Mouse (Mus musculus): Measurements from ENCODE around the gene Spdye4b. TPM values are rescaled to one million over a fixed set of nuclear protein-coding genes. Genes with fewer than 3 reads are reported as not detected.
A peak's percentile ranks its signal among the peaks of the same experiment; 100 is the strongest.
"Not testable (repeated sequence)": the region's sequence is repeated elsewhere in the genome, so short reads cannot be mapped to it uniquely, and the experiment has no call there.

Spdye4b gene
- polyA plus RNA-seq, 1 experiment from 2014 or later: 0.11 TPM

GRCm38 (mm10) chr5:143153756-143154155 lies 27.1 kb upstream of the Spdye4b start:
- Histone ChIP-seq H3K4me1 (replicated peaks; ENCODE audit: control insufficient read depth, insufficient read depth, low read length) (no peaks in the 10 kb centered on the region), H3K36me3 (ENCODE audit: control insufficient read depth, insufficient read depth, low read length) (no peaks in the 10 kb centered on the region), H3K9me3 (ENCODE audit: control insufficient read depth, low read length) (peaks cover 2% of the 10 kb centered on the region; the same call in 1 of the 2 replicates), H3K4me2 (ENCODE audit: low read depth, low read length) (no peak overlapping the region), H3K27ac (ENCODE audit: low read length) (no peak overlapping the region), H3K27me3 (ENCODE audit: control insufficient read depth, insufficient read depth, low read depth, low read length) (peaks cover 21% of the 10 kb centered on the region), H3K9ac (ENCODE audit: low read length) (no peak overlapping the region), H3K4me3 (ENCODE audit: low read length) (no peak overlapping the region)
- WGBS: 78% methylated on average over 10 of the region's 10 CpGs
- ATAC-seq (ENCODE audit: low read depth): no peak

DNA sequence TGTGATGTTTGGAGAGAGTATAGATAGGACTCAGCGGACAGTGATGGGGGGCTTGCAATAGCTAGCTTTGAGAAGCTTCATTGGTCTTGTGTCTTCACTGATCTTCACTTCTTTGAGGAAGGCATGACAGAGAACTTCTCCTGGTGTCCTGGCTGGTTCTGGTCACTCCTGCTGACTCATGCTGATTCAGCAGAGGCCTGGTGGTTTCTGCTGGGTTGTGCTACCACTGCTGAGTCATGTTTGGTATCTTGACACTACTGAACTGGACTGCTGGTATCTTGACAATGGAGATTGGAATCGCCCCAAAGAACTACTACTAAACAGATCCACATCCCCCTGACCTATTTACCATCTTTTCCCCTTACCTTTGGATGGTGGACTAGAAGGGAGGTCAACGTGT lies 25.3 kb upstream of the Spdye4b start:
- 81% methylated on average over 3 of the region's 3 CpGs for WGBS
- Histone ChIP-seq H3K27ac (ENCODE audit: low read length) (no peak overlapping the region), H3K4me1 (replicated peaks; ENCODE audit: control insufficient read depth, insufficient read depth, low read length) (no peaks in the 10 kb centered on the region), H3K9me3 (ENCODE audit: control insufficient read depth, low read length) (peaks cover under 1% of the 10 kb centered on the region; the same call in 1 of the 2 replicates), H3K27me3 (ENCODE audit: control insufficient read depth, insufficient read depth, low read depth, low read length) (peaks cover 25% of the 10 kb centered on the region), H3K9ac (ENCODE audit: low read length) (no peak overlapping the region), H3K4me2 (ENCODE audit: low read depth, low read length) (no peak overlapping the region), H3K4me3 (ENCODE audit: low read length) (no peak overlapping the region), H3K36me3 (ENCODE audit: control insufficient read depth, insufficient read depth, low read length) (no peaks in the 10 kb centered on the region)
- ATAC-seq (ENCODE audit: low read depth): no peak

DNA sequence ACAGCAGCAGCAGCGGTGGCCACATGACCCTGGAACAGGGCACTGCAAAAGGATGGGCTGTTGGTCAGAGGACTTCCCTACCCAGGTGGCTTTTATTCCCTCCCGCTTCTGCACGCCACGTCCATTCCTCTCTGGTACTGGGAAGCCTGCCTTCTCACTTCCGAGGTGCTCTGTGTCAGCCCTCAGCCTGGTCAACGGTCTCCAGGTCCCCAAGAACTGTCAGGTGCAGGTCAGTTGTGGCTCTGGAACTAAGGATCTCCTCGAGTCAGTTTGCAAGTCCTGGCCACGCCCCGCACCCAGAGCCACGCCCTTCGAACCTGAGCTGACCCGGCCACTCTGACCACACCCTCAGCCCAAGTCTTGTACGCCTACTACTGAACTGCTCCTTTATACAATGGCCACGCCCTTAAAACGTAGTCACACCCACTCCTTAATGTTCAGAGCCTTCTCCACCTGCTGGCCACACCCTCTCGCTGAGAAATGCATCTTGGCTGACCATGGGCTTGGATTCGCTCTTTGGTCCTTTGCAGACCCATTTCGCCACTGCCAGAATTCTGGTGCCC lies 15.2 kb upstream of the Spdye4b start:
- Histone ChIP-seq H3K4me2 (ENCODE audit: low read depth, low read length) (peak overlapping the region; percentile 37; the same call in 1 of the 2 replicates), H3K27ac (ENCODE audit: low read length) (no peak overlapping the region), H3K27me3 (ENCODE audit: control insufficient read depth, insufficient read depth, low read depth, low read length) (no peaks in the 10 kb centered on the region), H3K4me3 (ENCODE audit: low read length) (peak overlapping the region; percentile 5; the same call in 1 of the 2 replicates), H3K36me3 (ENCODE audit: control insufficient read depth, insufficient read depth, low read length) (no peaks in the 10 kb centered on the region), H3K4me1 (replicated peaks; ENCODE audit: control insufficient read depth, insufficient read depth, low read length) (peaks cover 7% of the 10 kb centered on the region; the same call in 1 of the 2 replicates), H3K9ac (ENCODE audit: low read length) (no peak overlapping the region), H3K9me3 (ENCODE audit: control insufficient read depth, low read length) (no peaks in the 10 kb centered on the region)
- WGBS: 9% methylated on average over 18 of the region's 18 CpGs
- peak; percentile 77 for ATAC-seq (ENCODE audit: low read depth)

DNA sequence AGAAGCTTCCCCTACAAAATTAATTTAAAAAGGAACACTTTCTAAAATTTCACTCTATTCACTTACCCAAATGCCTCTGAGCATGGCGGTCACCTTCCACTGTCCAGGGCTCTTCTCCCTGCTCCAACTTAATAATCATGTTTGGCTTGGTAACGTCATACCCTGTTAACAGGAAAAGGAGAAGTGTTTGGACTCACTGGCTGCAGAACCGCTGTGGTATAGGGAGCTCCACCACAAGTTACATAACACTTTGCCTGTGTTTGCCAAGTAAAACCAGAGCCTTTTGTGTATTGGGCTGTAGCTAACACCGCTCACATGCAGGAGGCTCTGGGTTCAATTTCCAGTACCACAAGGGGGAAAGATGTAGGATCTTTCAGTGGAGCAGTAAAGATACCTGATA lies 4.8 kb upstream of the Spdye4b start:
- peaks cover 12% of the 10 kb centered on the region for H3K4me1 ChIP-seq (replicated peaks; ENCODE audit: control insufficient read depth, insufficient read depth, low read length)
- H3K9ac ChIP-seq (ENCODE audit: low read length): no peak overlapping the region
- WGBS: 92% methylated on average over 4 of the region's 4 CpGs

DNA sequence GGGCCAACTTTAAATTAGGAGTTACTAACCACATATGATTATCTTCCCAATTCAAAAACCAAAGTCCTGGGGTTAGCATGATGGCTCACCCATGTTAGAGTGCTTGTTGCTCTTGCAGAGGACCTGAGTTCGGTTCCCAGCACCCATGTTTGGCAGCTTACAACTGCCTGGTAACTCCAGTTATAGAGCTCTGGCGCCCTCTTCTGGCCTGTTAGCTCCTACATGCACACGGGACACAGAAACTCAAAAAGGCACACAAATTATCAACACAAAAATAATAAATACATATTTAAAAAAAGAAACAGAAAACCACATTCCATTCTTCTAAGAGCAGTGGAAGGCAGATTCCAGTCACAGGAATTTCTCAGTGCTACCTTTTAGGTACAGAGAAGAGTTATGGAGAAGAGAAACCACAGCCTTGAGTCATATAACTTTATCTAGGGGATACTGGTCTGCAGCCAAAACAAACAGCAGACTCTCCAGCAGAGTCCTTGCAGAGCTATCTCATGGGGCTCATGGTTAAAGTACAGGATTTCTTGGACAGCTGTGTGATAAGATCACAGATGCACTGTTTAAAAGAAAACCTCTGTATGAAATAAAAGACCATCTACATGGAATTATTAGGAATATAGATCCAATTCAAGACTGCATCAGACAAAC lies 3.1 kb upstream of the Spdye4b start:
- Histone ChIP-seq H3K36me3 (ENCODE audit: control insufficient read depth, insufficient read depth, low read length) (peaks cover 54% of the 10 kb centered on the region), H3K9me3 (ENCODE audit: control insufficient read depth, low read length) (0 out of 2 replicates have a peak, but pooled peaks cover 5% of the 10 kb centered on the region), H3K4me2 (ENCODE audit: low read depth, low read length) (no peak overlapping the region), H3K27me3 (ENCODE audit: control insufficient read depth, insufficient read depth, low read depth, low read length) (no peaks in the 10 kb centered on the region), H3K4me3 (ENCODE audit: low read length) (no peak overlapping the region), H3K27ac (ENCODE audit: low read length) (no peak overlapping the region), H3K4me1 (replicated peaks; ENCODE audit: control insufficient read depth, insufficient read depth, low read length) (peaks cover 12% of the 10 kb centered on the region), H3K9ac (ENCODE audit: low read length) (no peak overlapping the region)
- no peak for ATAC-seq (ENCODE audit: low read depth)
- WGBS: 91% methylated on average over 3 of the region's 3 CpGs

More for the DNA sequence above, 4.8 kb upstream of the Spdye4b start:
- H3K27ac ChIP-seq (ENCODE audit: low read length): no peak overlapping the region
- no peak overlapping the region for H3K4me2 ChIP-seq (ENCODE audit: low read depth, low read length)
- H3K36me3 ChIP-seq (ENCODE audit: control insufficient read depth, insufficient read depth, low read length): peaks cover 70% of the 10 kb centered on the region
- no peak for ATAC-seq (ENCODE audit: low read depth)
- 0 out of 2 replicates have a peak, but pooled peaks cover 5% of the 10 kb centered on the region for H3K9me3 ChIP-seq (ENCODE audit: control insufficient read depth, low read length)
- H3K4me3 ChIP-seq (ENCODE audit: low read length): no peak overlapping the region
- H3K27me3 ChIP-seq (ENCODE audit: control insufficient read depth, insufficient read depth, low read depth, low read length): no peaks in the 10 kb centered on the region

- ATAC-seq (ENCODE audit: low read depth): no peak
- H3K4me3 ChIP-seq (ENCODE audit: low read length): peak overlapping the region; percentile 75; the same call in 1 of the 2 replicates
Observed at GRCm38 (mm10) chr5:143179179-143179578, 1.6 kb upstream of the Spdye4b start.

DNA sequence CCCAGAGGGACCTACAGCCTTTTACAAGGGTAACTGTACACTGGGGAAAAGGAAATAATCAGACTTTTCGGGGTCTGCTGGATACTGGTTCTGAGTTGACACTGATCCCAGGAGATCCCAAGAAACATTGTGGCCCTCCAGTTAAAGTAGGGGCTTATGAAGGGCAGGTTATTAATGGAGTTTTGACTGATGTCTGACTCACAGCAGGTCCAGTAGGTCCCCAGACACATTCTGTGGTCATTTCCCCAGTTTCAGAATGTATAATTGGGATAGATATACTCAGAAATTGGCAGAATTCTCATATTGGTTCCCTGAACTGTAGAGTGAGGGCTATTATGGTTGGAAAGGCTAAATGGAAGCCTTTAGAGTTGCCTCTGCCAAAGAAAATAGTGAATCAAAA lies 7.2 kb downstream of the Spdye4b start:
- H3K4me3 ChIP-seq (ENCODE audit: low read length); H3K27ac ChIP-seq (ENCODE audit: low read length); H3K27me3 ChIP-seq (ENCODE audit: control insufficient read depth, insufficient read depth, low read depth, low read length); H3K9me3 ChIP-seq (ENCODE audit: control insufficient read depth, low read length); H3K4me1 ChIP-seq (replicated peaks; ENCODE audit: control insufficient read depth, insufficient read depth, low read length); H3K4me2 ChIP-seq (ENCODE audit: low read depth, low read length); H3K36me3 ChIP-seq (ENCODE audit: control insufficient read depth, insufficient read depth, low read length); H3K9ac ChIP-seq (ENCODE audit: low read length); ATAC-seq (ENCODE audit: low read depth): not testable (repeated sequence)
- no CpG with 5 or more reads among the region's 1 CpGs for WGBS

More at GRCm38 (mm10) chr5:143179179-143179578, 1.6 kb upstream of the Spdye4b start:
- Histone ChIP-seq H3K9me3 (ENCODE audit: control insufficient read depth, low read length) (no peaks in the 10 kb centered on the region), H3K4me2 (ENCODE audit: low read depth, low read length) (peak overlapping the region; percentile 84), H3K27me3 (ENCODE audit: control insufficient read depth, insufficient read depth, low read depth, low read length) (no peaks in the 10 kb centered on the region), H3K27ac (ENCODE audit: low read length) (no peak overlapping the region), H3K36me3 (ENCODE audit: control insufficient read depth, insufficient read depth, low read length) (peaks cover 38% of the 10 kb centered on the region), H3K4me1 (replicated peaks; ENCODE audit: control insufficient read depth, insufficient read depth, low read length) (peaks cover 12% of the 10 kb centered on the region), H3K9ac (ENCODE audit: low read length) (no peak overlapping the region)
- WGBS: 30% methylated on average over 6 of the region's 6 CpGs

DNA sequence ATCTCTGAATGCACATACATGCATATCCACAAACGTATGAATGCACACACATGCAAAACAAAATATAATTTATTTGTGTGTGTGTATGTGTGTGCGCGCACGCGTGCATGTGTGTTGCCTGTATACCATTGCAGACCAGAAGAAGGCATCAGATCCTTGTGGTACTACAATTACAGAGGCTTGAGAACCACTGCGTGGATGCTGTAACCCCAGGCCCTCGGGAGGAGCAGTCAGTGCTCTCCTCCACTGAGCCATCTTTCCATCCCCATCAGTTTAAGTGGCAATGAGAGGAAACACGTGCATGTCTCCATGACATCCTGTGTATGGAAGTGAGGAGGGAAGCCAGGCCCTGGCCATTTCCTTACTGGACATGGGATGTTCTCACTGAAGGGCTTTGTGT lies 12.0 kb downstream of the Spdye4b start:
- Histone ChIP-seq H3K9ac (ENCODE audit: low read length) (no peak overlapping the region), H3K4me2 (ENCODE audit: low read depth, low read length) (no peak overlapping the region), H3K9me3 (ENCODE audit: control insufficient read depth, low read length) (no peaks in the 10 kb centered on the region), H3K27ac (ENCODE audit: low read length) (no peak overlapping the region), H3K4me1 (replicated peaks; ENCODE audit: control insufficient read depth, insufficient read depth, low read length) (no peaks in the 10 kb centered on the region), H3K36me3 (ENCODE audit: control insufficient read depth, insufficient read depth, low read length) (no peaks in the 10 kb centered on the region), H3K4me3 (ENCODE audit: low read length) (no peak overlapping the region), H3K27me3 (ENCODE audit: control insufficient read depth, insufficient read depth, low read depth, low read length) (no peaks in the 10 kb centered on the region)
- 84% methylated on average over 8 of the region's 8 CpGs for WGBS
- ATAC-seq (ENCODE audit: low read depth): no peak

DNA sequence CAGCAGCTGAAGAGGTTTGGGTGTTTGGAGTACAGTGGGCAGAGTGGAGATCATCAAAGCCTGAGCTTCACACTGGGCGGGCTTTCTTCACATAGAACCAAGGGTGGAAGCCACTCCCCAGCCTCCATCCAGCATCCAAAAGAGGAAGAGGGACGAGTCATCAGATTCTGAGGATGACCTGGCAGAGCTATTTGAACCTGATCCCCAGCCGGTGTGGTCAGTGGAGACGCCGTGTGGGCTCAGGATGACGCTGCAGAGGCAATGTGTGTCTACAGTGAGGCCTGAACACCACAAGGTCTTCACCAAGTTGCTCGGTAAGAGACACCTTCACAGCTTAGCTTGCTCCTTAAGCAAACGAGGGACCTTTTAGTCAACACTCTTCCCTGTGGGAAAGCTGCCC lies 13.9 kb downstream of the Spdye4b start:
- 51% methylated on average over 8 of the region's 8 CpGs for WGBS
- H3K36me3 ChIP-seq (ENCODE audit: control insufficient read depth, insufficient read depth, low read length): not testable (repeated sequence)

More for the DNA sequence above, 13.9 kb downstream of the Spdye4b start:
- not testable (repeated sequence) for H3K4me3 ChIP-seq (ENCODE audit: low read length); H3K27me3 ChIP-seq (ENCODE audit: control insufficient read depth, insufficient read depth, low read depth, low read length); H3K9ac ChIP-seq (ENCODE audit: low read length); H3K4me2 ChIP-seq (ENCODE audit: low read depth, low read length); H3K9me3 ChIP-seq (ENCODE audit: control insufficient read depth, low read length); H3K27ac ChIP-seq (ENCODE audit: low read length); H3K4me1 ChIP-seq (replicated peaks; ENCODE audit: control insufficient read depth, insufficient read depth, low read length); ATAC-seq (ENCODE audit: low read depth)
